Mouse (Mus musculus): ENCODE results near the gene Hoxd12. TPM values are rescaled to one million over a fixed set of nuclear protein-coding genes. Genes with fewer than 3 reads are reported as not detected.

The Hoxd12 gene
- total RNA-seq, 1 experiment from 2014 or later = not detected

DNA sequence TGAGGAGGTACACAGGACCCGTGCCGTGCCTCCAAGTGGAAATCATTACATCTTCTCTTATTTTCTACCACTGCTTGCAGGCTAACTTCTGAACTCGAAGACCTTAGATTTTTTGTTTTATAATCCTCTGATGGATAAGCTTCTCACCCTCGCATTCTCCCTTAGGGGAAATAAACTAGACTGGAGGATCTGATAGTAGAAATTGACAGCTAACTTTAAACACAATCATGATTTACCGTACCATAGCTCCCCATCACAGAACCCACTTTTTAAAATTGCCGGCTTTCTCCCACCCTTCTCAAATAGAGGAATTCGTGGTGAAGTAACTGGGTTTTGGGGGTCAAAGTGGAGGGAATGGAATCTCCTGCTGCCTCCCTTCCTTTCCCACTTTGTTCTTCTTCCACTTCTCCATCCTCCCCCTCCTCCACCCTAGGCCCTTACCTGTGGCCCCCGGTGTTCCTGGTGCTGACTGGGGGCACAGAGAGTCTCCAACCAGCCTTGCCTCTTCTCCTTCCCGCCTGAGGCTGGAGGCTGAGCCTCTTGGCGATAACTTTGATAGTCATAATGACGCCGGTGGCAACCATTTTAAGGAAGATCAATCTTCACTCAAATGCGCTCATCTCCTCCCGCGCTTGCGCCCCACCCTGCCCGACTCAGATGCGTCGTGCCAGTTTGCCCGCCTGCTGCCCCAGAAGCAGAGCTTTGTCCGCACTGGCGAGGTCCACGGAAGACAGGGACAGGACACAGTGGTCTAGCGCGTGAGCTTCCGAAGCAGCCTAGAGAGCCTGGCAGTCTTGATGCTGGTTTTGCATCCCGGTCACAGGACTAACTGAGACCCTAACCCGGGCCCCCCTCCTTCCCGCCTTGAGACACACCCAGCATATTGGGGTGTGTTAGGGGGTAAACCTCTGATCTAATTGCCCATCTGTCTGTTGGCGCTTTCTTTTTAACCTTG, 14.1 kb upstream of the Hoxd12 start:
- no peak for ATAC-seq (replicated peaks in 1 of 2; ENCODE audit: insufficient read depth in 1 of 2, low FRiP score in 2 of 2, low TSS enrichment in 1 of 2, low read depth in 1 of 2, poor library complexity in 2 of 2, severe bottlenecking in 2 of 2)

DNA sequence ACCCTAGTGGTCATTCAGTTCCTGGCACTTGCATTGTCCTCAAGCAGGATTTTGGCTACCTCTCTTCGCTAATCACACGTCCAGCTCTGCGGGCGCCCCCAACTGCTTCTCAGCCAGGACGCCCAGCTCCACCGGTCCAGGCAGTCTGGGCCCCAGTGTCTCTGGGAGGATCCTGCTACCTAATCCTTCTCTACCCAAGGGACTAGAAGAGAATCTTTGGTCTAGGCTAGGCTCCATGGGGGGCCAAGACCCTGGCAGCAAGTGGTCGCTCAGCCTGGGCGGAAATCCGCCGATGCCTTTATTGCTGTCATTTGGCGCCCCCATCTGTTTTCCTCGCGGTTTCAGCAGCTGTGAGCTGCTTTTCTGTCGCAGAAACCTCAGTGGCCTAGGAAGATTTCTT, 13.1 kb upstream of the Hoxd12 start:
- ATAC-seq (replicated peaks in 1 of 2; ENCODE audit: insufficient read depth in 1 of 2, low FRiP score in 2 of 2, low TSS enrichment in 1 of 2, low read depth in 1 of 2, poor library complexity in 2 of 2, severe bottlenecking in 2 of 2) = no peak

DNA sequence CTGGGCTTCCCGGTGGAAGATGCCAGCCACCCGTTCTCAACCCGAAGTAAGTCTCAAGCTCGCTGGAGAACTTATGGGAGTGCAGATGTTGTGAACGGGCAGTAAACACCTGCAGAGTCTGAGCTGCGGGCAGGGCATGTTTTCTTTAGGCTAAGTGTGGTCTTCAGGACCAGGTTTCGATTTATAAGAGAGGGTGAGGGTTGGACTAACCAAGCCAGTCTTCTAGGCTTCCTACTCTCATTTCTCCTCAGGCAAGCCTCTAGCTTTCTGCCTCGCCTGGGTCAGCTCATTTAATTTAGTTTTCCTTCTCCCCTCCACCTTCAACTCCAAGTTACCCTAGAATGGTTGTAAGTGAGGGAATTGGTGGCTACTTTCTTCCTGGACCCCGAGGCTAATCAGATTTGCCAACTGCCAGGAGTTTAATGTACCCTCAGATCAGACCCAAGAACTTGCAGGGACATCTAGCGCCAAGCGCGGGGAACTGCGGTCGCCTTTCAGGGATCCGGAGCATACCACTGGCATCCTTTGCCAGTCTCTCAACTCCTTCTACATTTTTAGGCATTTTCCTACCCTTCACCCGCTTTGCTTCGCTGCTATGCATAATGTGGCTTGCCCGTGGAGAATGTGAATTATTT, 11.4 kb upstream of the Hoxd12 start:
- ATAC-seq (replicated peaks in 1 of 2; ENCODE audit: insufficient read depth in 1 of 2, low FRiP score in 2 of 2, low TSS enrichment in 1 of 2, low read depth in 1 of 2, poor library complexity in 2 of 2, severe bottlenecking in 2 of 2) = peak; percentile 57 to 65; a peak in 3 of 4 replicates

DNA sequence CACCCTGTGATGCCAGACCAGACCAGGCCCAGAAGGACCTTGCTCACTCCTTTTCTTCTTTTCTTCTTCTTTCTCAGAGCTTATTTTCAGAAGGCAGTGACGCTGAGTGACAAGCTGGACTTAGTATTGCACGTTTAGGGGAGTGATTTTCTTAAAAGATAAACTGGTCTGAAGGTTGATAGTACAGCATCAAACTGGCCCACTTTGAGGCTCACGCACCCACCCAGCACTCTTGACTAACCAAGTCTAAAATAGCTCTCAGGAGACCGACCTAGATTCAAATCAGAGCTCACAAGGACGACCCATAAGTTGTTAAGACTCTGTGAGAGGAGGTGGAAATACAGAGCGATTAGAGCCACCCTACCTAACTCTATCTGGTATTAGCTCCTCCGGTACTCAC, 8.4 kb upstream of the Hoxd12 start:
- no peak for ATAC-seq (replicated peaks in 1 of 2; ENCODE audit: insufficient read depth in 1 of 2, low FRiP score in 2 of 2, low TSS enrichment in 1 of 2, low read depth in 1 of 2, poor library complexity in 2 of 2, severe bottlenecking in 2 of 2)

DNA sequence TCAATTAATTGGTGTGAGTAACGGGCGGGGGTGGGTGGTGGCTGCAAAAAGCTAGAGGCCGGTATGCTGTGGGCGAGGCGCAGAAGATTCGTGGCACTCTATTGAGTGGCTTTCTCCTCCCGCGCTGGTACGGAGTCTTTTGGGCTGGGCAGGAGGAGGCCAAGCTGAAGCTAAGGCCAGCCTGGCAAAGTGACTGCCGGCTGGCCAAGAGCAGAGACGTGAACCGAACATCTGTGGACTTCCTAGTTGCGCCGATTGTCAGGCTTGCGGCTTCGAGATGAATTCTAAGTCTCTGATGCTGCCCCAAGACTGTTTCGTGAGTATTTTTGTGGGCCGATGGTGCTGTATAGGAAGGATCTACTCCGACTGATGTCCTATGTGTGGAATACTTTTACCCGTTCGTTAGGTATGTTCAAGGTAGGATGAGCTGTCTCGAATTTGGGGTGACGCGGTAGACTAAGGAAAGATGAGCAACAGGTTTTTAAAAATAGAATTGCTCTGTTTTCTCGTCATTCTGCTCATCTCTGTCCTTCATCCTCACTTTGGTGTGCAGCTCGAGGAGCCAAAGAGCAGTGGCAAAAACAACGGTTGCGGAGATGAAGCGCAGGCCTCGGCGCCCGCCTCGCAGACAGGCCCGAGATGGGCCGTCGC, 7.5 kb upstream of the Hoxd12 start:
- no peak for ATAC-seq (replicated peaks in 1 of 2; ENCODE audit: insufficient read depth in 1 of 2, low FRiP score in 2 of 2, low TSS enrichment in 1 of 2, low read depth in 1 of 2, poor library complexity in 2 of 2, severe bottlenecking in 2 of 2)

DNA sequence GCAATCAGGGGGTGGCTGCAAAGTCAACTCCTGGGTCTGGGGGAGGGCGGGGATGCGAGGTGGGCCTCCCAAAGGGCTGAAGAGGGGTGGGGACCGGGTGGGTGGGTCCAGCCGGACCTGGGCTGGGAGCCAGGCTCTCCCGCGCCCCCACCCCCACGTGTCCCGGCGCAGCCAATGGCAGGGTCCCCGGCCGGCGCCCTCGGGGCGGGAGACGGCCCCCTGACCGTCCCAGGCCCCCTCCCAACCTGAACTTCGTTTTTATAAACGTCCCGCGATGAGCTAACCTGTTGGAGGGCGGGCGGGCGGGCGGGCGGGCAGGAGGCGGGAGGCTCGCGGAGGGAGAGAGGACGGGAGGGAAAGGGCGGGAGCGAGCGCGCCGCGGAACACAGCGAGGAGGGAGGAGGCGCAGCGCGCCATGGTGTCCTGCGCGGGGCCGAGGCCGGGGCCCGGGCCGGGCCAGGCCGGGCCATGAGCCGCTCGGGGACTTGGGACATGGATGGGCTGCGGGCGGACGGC, 6.9 kb upstream of the Hoxd12 start, which contains the start of gene Hoxd13:
TSS of gene Hoxd13 (plus strand) at position 469 of the 516 bp plus-strand sequence.
- ATAC-seq (replicated peaks in 1 of 2; ENCODE audit: insufficient read depth in 1 of 2, low FRiP score in 2 of 2, low TSS enrichment in 1 of 2, low read depth in 1 of 2, poor library complexity in 2 of 2, severe bottlenecking in 2 of 2) = no peak

DNA sequence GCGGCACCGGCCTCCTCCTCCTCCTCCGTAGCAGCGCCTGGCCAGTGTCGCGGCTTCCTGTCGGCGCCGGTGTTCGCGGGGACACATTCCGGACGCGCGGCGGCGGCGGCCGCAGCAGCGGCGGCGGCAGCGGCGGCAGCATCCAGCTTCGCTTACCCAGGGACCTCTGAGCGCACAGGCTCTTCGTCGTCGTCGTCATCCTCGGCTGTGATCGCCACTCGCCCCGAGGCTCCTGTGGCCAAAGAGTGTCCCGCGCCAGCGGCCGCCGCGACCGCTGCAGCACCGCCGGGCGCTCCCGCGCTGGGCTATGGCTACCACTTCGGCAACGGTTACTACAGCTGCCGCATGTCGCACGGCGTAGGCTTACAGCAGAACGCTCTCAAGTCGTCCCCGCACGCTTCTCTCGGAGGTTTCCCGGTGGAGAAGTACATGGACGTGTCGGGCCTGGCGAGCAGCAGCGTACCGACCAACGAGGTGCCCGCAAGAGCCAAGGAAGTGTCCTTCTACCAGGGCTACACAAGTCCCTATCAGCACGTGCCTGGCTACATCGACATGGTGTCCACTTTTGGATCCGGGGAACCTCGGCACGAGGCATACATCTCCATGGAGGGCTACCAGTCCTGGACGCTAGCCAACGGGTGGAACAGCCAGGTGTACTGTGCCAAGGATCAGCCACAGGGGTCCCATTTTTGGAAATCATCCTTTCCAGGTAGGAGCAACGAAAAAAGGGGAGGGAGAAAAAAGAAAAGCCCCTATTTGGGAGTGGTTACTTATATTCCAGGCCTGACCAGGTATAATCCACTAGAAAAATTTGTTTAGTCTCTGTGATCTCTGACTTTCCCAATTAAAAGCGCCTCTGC, 6.2 kb upstream of the Hoxd12 start:
- no peak for ATAC-seq (replicated peaks in 1 of 2; ENCODE audit: insufficient read depth in 1 of 2, low FRiP score in 2 of 2, low TSS enrichment in 1 of 2, low read depth in 1 of 2, poor library complexity in 2 of 2, severe bottlenecking in 2 of 2)

DNA sequence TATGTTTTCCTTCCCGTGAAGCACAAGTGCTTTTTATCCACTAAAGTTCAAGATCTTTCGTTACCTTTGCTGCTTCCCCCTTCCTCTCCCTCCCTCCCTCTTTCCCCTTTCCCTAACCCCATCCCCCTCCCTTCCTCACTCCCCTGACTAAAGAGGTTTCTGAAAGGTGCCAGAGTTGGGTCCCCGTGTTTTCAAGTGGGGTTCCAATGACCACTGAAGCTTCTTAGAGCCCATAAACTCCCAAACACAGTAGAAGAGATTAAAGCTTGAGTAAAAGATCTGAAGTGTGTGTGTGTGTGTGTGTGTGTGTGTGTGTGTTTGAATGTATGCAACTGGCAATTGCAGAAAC, 5.6 kb upstream of the Hoxd12 start:
- no peak for ATAC-seq (replicated peaks in 1 of 2; ENCODE audit: insufficient read depth in 1 of 2, low FRiP score in 2 of 2, low TSS enrichment in 1 of 2, low read depth in 1 of 2, poor library complexity in 2 of 2, severe bottlenecking in 2 of 2)

DNA sequence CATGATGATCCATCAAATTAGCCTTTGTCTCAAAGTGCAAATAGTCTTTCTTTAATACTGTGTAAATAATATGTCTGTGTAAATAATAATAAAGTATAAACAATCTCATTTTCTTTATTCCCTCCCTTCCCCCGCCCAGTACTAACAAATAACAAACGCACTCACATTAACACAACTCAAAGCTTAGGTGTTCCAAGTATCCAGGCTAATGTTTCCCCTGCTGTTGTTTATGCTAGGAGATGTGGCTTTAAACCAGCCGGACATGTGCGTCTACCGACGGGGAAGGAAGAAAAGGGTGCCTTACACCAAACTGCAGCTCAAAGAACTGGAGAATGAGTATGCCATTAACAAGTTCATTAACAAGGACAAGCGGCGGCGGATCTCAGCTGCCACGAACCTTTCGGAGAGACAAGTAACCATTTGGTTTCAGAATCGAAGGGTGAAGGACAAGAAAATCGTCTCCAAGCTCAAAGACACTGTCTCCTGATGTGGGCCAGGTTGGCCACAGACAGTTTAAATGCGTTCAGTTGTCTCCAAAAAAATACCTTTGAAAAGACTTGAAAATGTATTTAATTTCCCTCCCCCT, 5.1 kb upstream of the Hoxd12 start:
- ATAC-seq (replicated peaks in 1 of 2; ENCODE audit: insufficient read depth in 1 of 2, low FRiP score in 2 of 2, low TSS enrichment in 1 of 2, low read depth in 1 of 2, poor library complexity in 2 of 2, severe bottlenecking in 2 of 2) = no peak

DNA sequence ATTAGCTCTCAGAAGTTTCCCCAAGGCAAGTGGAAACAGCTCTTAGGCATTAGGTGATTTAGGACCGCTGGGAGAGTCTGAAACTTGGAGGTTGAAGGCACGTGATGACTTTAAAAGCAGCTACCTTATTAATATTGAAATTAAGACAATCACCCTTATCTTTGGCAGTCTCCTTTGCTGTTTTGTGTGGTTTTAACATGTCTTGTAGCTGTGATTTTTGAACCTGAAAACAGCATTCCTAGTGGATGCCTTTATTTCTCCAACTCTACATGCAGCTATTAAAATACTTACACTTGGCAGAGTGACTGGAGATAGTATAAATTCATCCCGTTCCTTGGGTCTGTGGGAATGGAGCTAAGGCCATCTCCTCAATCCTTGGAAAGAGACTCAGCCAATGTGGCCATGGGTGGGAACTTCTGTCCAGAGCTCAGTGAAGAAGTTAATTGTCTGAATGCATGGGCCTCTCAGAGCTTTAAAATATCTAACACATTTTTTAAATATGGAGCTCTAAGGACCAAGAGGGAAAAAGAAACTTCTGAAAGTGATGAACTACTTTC, 4.1 kb upstream of the Hoxd12 start:
- no peak for ATAC-seq (replicated peaks in 1 of 2; ENCODE audit: insufficient read depth in 1 of 2, low FRiP score in 2 of 2, low TSS enrichment in 1 of 2, low read depth in 1 of 2, poor library complexity in 2 of 2, severe bottlenecking in 2 of 2)

DNA sequence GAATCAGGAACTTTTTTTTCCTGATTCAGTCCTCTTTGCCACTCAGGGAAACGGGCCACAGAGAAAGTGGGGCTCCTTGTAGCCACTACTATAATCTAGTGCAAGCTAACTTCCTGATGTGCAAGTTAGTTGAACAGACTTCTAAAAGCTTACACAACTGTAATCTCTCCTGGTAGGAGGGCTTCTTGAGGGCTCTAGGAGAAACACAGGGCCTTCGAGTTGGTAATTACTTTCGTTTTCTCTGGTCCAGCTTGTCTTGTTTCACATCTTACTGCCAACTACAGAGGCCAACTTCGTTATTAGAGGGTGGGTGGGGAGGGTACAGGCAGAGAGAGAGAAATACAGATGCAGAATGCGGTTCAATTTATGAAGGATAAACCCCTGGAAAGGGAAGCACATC, 3.0 kb upstream of the Hoxd12 start:
- ATAC-seq (replicated peaks in 1 of 2; ENCODE audit: insufficient read depth in 1 of 2, low FRiP score in 2 of 2, low TSS enrichment in 1 of 2, low read depth in 1 of 2, poor library complexity in 2 of 2, severe bottlenecking in 2 of 2) = no peak

DNA sequence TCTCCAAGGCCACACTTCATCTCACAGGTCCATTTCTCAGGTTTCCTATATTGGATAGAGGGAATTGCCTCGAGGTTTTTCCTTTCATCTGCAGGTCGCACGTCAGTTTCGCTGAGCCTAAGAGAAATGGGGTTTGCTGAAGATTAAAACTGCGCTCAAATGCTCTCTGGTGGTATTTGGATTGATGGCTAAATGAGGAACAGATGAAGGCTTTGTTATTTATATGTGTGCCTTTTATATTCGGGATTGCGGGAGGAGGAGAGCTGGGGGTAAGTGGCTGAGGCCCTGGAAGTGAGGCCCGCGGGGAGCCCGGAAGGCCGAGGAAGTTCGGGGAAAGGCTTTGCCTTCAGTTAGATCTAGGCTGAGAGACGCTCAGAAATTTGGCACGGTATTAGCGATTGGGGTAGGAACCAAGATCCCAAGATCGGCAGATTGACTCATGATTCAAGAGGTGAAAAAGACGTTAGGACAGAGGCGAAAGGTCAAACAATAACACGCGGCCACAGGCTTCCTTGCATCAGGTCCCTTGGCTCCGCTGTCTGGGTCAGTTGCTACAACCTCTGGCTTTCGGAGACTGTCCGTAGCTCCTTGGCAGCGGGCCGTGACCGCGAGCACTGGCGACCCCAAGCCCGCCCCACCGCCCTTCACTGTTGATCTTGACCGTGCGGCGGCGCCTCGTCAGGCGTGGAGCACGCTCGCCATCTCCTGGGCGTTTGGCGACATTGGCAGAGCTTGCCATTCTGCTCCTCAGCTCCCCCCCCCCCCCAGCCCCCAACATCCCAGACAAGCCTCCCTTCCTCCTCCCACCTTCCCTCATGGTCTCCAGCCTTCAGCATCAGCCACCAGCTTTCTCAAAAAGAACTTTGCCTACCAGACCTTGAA, 2.1 kb upstream of the Hoxd12 start:
- peak in 1 of 2 experiments; percentile 67; a peak in 1 of 4 replicates for ATAC-seq (replicated peaks in 1 of 2; ENCODE audit: insufficient read depth in 1 of 2, low FRiP score in 2 of 2, low TSS enrichment in 1 of 2, low read depth in 1 of 2, poor library complexity in 2 of 2, severe bottlenecking in 2 of 2)

DNA sequence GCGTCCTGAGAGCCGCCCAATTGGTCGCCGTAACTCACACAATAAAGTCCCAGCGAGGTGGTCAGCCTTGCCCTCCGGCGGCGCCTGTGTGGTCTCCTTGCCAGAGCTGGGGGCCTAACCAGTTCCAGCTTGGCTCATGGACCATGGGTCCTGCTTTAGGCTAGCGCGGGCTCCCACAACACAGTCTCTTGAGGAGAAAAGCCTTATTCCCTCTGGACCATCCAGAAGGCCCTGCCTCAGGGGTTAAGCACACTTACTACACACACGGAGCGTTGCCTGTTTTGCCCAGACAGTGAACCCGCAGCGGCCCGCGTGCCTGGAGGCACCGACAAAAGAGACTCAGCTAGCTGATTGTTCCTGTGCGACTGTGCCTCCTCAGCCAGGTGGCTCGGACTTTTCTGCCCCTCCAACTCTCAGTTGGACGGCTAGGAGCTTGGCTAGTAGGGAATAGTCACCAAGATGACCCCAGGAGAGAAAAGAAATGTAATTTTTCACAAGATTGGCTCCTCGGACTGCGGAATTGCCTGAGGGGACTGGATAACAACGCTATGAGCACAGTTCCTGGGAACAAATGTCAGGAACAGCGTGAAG, 883 bp upstream of the Hoxd12 start:
- ATAC-seq (replicated peaks in 1 of 2; ENCODE audit: insufficient read depth in 1 of 2, low FRiP score in 2 of 2, low TSS enrichment in 1 of 2, low read depth in 1 of 2, poor library complexity in 2 of 2, severe bottlenecking in 2 of 2) = no peak

DNA sequence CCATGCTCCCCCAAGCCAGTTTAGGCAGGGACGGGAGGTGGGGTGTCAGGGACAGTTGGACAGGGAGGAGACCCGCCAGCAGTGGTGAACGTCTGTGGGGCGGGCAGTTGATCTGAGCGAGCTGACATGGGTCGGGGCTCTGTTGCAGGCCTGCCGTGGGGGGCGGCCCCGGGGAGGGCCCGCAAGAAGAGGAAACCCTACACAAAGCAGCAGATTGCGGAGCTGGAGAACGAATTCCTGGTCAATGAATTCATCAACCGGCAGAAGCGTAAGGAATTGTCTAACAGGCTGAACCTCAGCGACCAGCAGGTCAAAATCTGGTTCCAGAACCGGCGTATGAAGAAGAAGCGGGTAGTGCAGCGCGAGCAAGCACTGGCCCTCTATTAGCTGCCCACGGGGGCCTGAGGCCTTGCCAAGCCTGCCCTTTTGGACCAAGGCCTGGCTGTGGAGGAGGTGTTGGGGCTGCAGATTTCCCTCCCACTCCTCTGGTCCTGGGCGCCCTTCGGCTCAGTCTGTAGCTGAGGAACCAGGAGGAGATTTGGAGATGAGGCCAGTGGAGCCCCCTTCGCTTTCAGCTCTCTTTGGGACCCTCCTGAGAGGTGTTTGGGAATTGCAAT, 961 bp downstream of the Hoxd12 start:
- no peak for ATAC-seq (replicated peaks in 1 of 2; ENCODE audit: insufficient read depth in 1 of 2, low FRiP score in 2 of 2, low TSS enrichment in 1 of 2, low read depth in 1 of 2, poor library complexity in 2 of 2, severe bottlenecking in 2 of 2)
